Mouse (Mus musculus) bone marrow macrophage, adult 2 months (primary cell): ENCODE results near the gene Icam4.

Source experiments
- CTCF ChIP-seq: IDR thresholded peaks from 2 replicates; pipeline ENCODE4 v1.5.1; 2012; ENCODE audit warnings: low read depth, mild to moderate bottlenecking, low read length, moderate library complexity
- POLR2A ChIP-seq: IDR thresholded peaks from 2 replicates; pipeline ENCODE4 v1.6.1; 2012; ENCODE audit warnings: mild to moderate bottlenecking, low read depth, low read length, borderline replicate concordance

DNA sequence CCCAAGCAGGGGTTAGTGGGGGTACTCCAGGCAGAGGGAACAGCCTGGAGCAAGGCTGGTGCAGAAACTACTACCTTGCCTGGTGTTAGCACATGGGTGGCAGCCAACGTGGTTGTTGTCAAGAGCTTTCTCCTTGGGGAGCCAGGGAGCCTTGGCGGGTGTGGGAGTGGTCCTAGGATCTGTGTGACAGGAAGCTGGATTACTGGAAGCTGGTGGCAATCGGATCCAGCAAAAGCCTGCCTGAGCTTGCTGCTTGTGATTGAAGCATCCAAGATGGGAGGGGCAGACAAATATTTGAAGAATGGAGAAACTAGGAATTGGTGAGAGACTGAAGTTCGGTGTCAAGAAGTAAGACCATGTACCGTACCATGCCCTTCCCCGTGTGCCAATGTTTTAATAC lies 6.9 kb upstream of the Icam4 start:
- TF ChIP-seq CTCF, result no peak
- TF ChIP-seq POLR2A, result no peak
